Mouse (Mus musculus) CH12.LX (cell line): ENCODE measurements at regions not wholly inside any gene's neighbourhood (a gene's known extent, or its start where the extent isn't known, plus 50 kb on each side); places are given as distances from the start of the nearest gene placed in this dataset.

Experiments
- DNase-seq: peaks from one replicate; pipeline ENCODE4 v3.0.0-alpha.2; 2013; ENCODE audit errors: extremely low read depth
- H3K27ac ChIP-seq: 2 replicates; pipeline ENCODE4 v1.5.1; 2012; ENCODE audit warnings: low read depth, mild to moderate bottlenecking, control low read depth, moderate library complexity; ENCODE audit not compliant: insufficient read depth
- H3K27me3 ChIP-seq: replicated peaks from 2 replicates; pipeline ENCODE3; 2012; ENCODE audit warnings: inconsistent platforms
- H3K36me3 ChIP-seq, 2 experiments: replicated peaks in 1 of 2; 2 replicates each; pipeline versions ENCODE3 to v1.6.1; 2012; ENCODE audit warnings: inconsistent platforms in 1 of 2, low read length in 1 of 2, mild to moderate bottlenecking in 1 of 2, mixed read lengths in 1 of 2, moderate library complexity in 1 of 2; ENCODE audit not compliant: control insufficient read depth in 1 of 2, insufficient read depth in 1 of 2
- H3K4me1 ChIP-seq, 2 experiments: 2 replicates each; pipeline ENCODE4 v1.6.1; 2012; ENCODE audit warnings: inconsistent platforms in 1 of 2, moderate library complexity in 1 of 2; ENCODE audit not compliant: insufficient read depth in 2 of 2, control insufficient read depth in 1 of 2
- H3K4me2 ChIP-seq: 2 replicates; pipeline ENCODE4 v1.6.1; 2012; ENCODE audit warnings: low read depth, mild to moderate bottlenecking, control low read depth; ENCODE audit not compliant: poor library complexity, insufficient read depth, severe bottlenecking
- H3K4me3 ChIP-seq, 3 experiments: fragments of 150-350 bp in 1 of 3; sonication (generic) in 1 of 3; replicated peaks in 1 of 3; 2 replicates each; pipeline versions ENCODE3 to v1.5.1; 2011 to 2012; ENCODE audit warnings: low read depth in 2 of 3, low read length in 2 of 3, mild to moderate bottlenecking in 2 of 3, moderate library complexity in 2 of 3, control low read depth in 1 of 3, improper control_type of control experiment in 1 of 3, inconsistent platforms in 1 of 3, mixed read lengths in 1 of 3; ENCODE audit not compliant: poor library complexity in 1 of 3
- H3K79me2 ChIP-seq: replicated peaks from 2 replicates; pipeline ENCODE4 v1.6.1; 2012; ENCODE audit warnings: mild to moderate bottlenecking, moderate library complexity; ENCODE audit not compliant: control insufficient read depth, poor library complexity, insufficient read depth, severe bottlenecking; ENCODE audit errors: extremely low read depth
- H3K9ac ChIP-seq: 2 replicates; pipeline ENCODE4 v1.6.1; 2012; ENCODE audit warnings: low read depth, mild to moderate bottlenecking, control low read depth, moderate library complexity; ENCODE audit not compliant: insufficient read depth
- H3K9me3 ChIP-seq: replicated peaks from 2 replicates; pipeline ENCODE3; 2012; ENCODE audit warnings: low read length, inconsistent platforms, mixed read lengths
- CHD1 ChIP-seq: IDR thresholded peaks from 2 replicates; pipeline ENCODE4 v1.6.1; 2012; ENCODE audit warnings: low read depth, low read length, improper control_type of control experiment, inconsistent platforms
- E2F4 ChIP-seq: IDR thresholded peaks from 2 replicates; pipeline ENCODE4 v1.6.1; 2011; ENCODE audit warnings: low read depth, low read length, improper control_type of control experiment; ENCODE audit not compliant: insufficient replicate concordance
- ELF1 ChIP-seq: IDR thresholded peaks from 2 replicates; pipeline ENCODE4 v1.6.1; 2014; ENCODE audit warnings: low read depth, mild to moderate bottlenecking, inconsistent platforms, low read length, improper control_type of control experiment
- ETS1 ChIP-seq: conservative IDR thresholded peaks from 2 replicates; pipeline ENCODE4 v1.6.1; 2012; ENCODE audit warnings: low read depth, mild to moderate bottlenecking, inconsistent platforms, low read length, improper control_type of control experiment, moderate library complexity
- GABPA ChIP-seq: IDR thresholded peaks from 2 replicates; pipeline ENCODE4 v1.6.1; 2012; ENCODE audit warnings: low read depth, low read length, improper control_type of control experiment, inconsistent platforms; ENCODE audit not compliant: insufficient replicate concordance
- HCFC1 ChIP-seq: IDR thresholded peaks from 2 replicates; pipeline ENCODE4 v1.6.1; 2012; ENCODE audit warnings: low read depth, mild to moderate bottlenecking, inconsistent platforms, low read length, improper control_type of control experiment
- MAFK ChIP-seq: IDR thresholded peaks from 2 replicates; pipeline ENCODE4 v1.6.1; 2011; ENCODE audit warnings: low read length, improper control_type of control experiment; ENCODE audit not compliant: insufficient replicate concordance
- MAX ChIP-seq: IDR thresholded peaks from 2 replicates; pipeline ENCODE4 v1.6.1; 2011; ENCODE audit warnings: low read length, improper control_type of control experiment
- MAZ ChIP-seq: IDR thresholded peaks from 2 replicates; pipeline ENCODE4 v1.6.1; 2012; ENCODE audit warnings: low read depth, mild to moderate bottlenecking, inconsistent platforms, low read length, improper control_type of control experiment, moderate library complexity
- MEF2A ChIP-seq: IDR thresholded peaks from 2 replicates; pipeline ENCODE4 v1.6.1; 2014; ENCODE audit warnings: low read depth, mild to moderate bottlenecking, inconsistent platforms, low read length, improper control_type of control experiment, borderline replicate concordance
- MXI1 ChIP-seq: IDR thresholded peaks from 2 replicates; pipeline ENCODE4 v1.6.1; 2011; ENCODE audit warnings: mild to moderate bottlenecking, low read depth, low read length, improper control_type of control experiment
- MYC ChIP-seq: IDR thresholded peaks from 2 replicates; pipeline ENCODE4 v1.6.1; 2011; ENCODE audit warnings: low read depth, mild to moderate bottlenecking, improper control_type of control experiment, low read length
- NRF1 ChIP-seq: IDR thresholded peaks from 2 replicates; pipeline ENCODE4 v1.6.1; 2014; ENCODE audit warnings: low read depth, mild to moderate bottlenecking, inconsistent platforms, low read length, improper control_type of control experiment, moderate library complexity
- PAX5 ChIP-seq: IDR thresholded peaks from 2 replicates; pipeline ENCODE4 v1.6.1; 2012; ENCODE audit warnings: low read length, inconsistent platforms, mixed read lengths
- POLR2A ChIP-seq: IDR thresholded peaks from 2 replicates; pipeline ENCODE4 v1.6.1; 2011; ENCODE audit warnings: low read depth, mild to moderate bottlenecking, improper control_type of control experiment, low read length
- POLR2AphosphoS2 ChIP-seq: IDR thresholded peaks from 2 replicates; pipeline ENCODE4 v1.6.1; 2011; ENCODE audit warnings: low read depth, low read length, improper control_type of control experiment
- RAD21 ChIP-seq: IDR thresholded peaks from 2 replicates; pipeline ENCODE4 v1.6.1; 2011; ENCODE audit warnings: low read depth, mild to moderate bottlenecking, low read length, improper control_type of control experiment, moderate library complexity
- TBP ChIP-seq: conservative IDR thresholded peaks from 2 replicates; pipeline ENCODE4 v1.6.1; 2011; ENCODE audit warnings: low read depth, low read length, improper control_type of control experiment
- TCF12 ChIP-seq: IDR thresholded peaks from 2 replicates; pipeline ENCODE4 v1.6.1; 2014; ENCODE audit warnings: low read depth, mild to moderate bottlenecking, inconsistent platforms, low read length, improper control_type of control experiment
- UBTF ChIP-seq: IDR thresholded peaks from 2 replicates; pipeline ENCODE4 v1.6.1; 2012; ENCODE audit warnings: low read depth, mild to moderate bottlenecking, inconsistent platforms, low read length, improper control_type of control experiment, moderate library complexity
- USF1 ChIP-seq: IDR thresholded peaks from 2 replicates; pipeline ENCODE4 v1.6.1; 2014; ENCODE audit warnings: low read depth, mild to moderate bottlenecking, inconsistent platforms, low read length, improper control_type of control experiment
- USF2 ChIP-seq: conservative IDR thresholded peaks from 2 replicates; pipeline ENCODE4 v1.6.1; 2011; ENCODE audit warnings: low read depth, low read length, improper control_type of control experiment
- ZC3H11A ChIP-seq: IDR thresholded peaks from 2 replicates; pipeline ENCODE4 v1.6.1; 2012; ENCODE audit warnings: low read depth, mild to moderate bottlenecking, inconsistent platforms, low read length, improper control_type of control experiment
- ZMIZ1 ChIP-seq: IDR thresholded peaks from 2 replicates; pipeline ENCODE4 v1.6.1; 2012; ENCODE audit warnings: low read depth, mild to moderate bottlenecking, inconsistent platforms, low read length, improper control_type of control experiment
- ZNF384 ChIP-seq: IDR thresholded peaks from 2 replicates; pipeline ENCODE4 v1.6.1; 2012; ENCODE audit warnings: low read depth, low read length, improper control_type of control experiment, inconsistent platforms
- dilution Hi-C: fragments of 300-500 bp; cut with MboI; formaldehyde crosslinking; loops from 2 replicates; pipeline ENCODE4 v1.14.3; 2020; ENCODE audit warnings: low sequenced_read_pairs; ENCODE audit not compliant: extremely low pct_unique_long_range_greater_than_20kb, extremely low pct_ligation_motif_present
- in situ Hi-C: fragments of 300-500 bp; cut with MboI; formaldehyde crosslinking; loops from 3 replicates; pipeline ENCODE4 v1.14.3; 2019; ENCODE audit warnings: low sequenced_read_pairs, low pct_ligation_motif_present, low pct_unique_long_range_greater_than_20kb, mixed read lengths

DNA sequence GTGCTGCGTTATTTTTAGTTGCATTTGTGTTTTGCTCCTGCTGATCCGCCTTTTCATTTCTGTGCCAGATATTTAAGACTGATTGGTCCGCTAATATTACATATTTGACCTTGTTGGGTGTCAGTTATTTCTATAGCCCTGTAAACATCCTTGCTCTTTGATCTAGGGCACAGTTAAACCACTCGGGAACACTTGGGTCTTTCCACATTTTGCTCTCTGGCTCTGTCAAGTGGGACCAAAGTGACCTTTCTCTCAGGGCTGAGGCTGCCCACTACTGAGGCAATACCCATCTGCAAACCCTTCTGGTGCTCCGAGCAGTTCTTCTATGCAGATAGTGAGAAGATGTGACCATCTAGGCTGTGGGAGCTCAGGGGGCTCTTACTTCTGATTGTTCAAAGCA, 206.7 kb downstream of the Irs2 start:
- no peak for DNase-seq
- peaks cover 0 to 1% of the 10 kb centered on the region in 2 experiments for H3K36me3 ChIP-seq
- H3K9ac ChIP-seq = no peak overlapping the region
- no peaks in the 10 kb centered on the region for H3K9me3 ChIP-seq
- dilution Hi-C loops = no loop called here
- no peak overlapping the region for H3K4me2 ChIP-seq
- no peak overlapping the region for H3K27ac ChIP-seq
- peaks cover 7 to 26% of the 10 kb centered on the region in 2 experiments for H3K4me1 ChIP-seq
- TF ChIP-seq ZC3H11A (no peak), POLR2A (no peak), ELF1 (no peak), ZNF384 (no peak), PAX5 (no peak), HCFC1 (no peak), TCF12 (no peak), MYC (no peak), MAX (no peak)
- H3K4me3 ChIP-seq = no peak overlapping the region
- in situ Hi-C loops = loop anchor here (25.0 kb wide), 2 partner anchors 214 to 386 kb away; no protein-coding TSS in a partner anchor
- H3K27me3 ChIP-seq = no peaks in the 10 kb centered on the region
- no peaks in the 10 kb centered on the region for H3K79me2 ChIP-seq

DNA sequence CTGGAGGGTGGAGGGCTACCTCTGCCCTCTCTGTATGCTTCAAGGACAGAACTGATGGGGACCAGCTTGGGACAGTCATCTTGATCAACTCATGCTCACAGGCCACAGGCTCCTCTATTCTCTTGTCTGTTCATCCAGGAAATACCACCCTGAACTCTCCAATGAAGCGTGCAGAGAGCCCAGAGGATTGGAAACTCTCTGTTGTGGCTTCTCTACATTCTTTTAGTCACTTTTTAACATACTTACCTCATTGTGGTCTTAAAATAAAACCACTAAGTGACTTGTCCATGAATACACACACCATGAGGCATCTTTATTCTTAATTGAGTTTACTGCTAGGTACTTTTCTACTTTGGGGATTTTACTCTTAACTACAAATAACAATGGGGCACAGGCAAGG, 209.8 kb downstream of the Irs2 start:
- Histone ChIP-seq H3K27ac (no peak overlapping the region), H3K36me3 (no peaks in the 10 kb centered on the region), H3K9ac (no peak overlapping the region), H3K27me3 (no peaks in the 10 kb centered on the region), H3K9me3 (no peaks in the 10 kb centered on the region), H3K4me3 (no peak overlapping the region), H3K4me2 (no peak overlapping the region), H3K4me1 (peaks cover 4 to 26% of the 10 kb centered on the region in 2 experiments; a peak in 3 of 4 replicates), H3K79me2 (no peaks in the 10 kb centered on the region)
- dilution Hi-C loops (no loop called here), in situ Hi-C loops (no loop called here)
- TF ChIP-seq MAX (no peak), ELF1 (no peak), POLR2AphosphoS2 (no peak), USF1 (no peak), MAZ (no peak), MEF2A (no peak), ETS1 (no peak), USF2 (no peak), E2F4 (no peak), RAD21 (no peak), TBP (no peak), MXI1 (no peak), GABPA (no peak), CHD1 (no peak), ZMIZ1 (no peak), UBTF (no peak), PAX5 (no peak), NRF1 (no peak), MAFK (no peak)
- peak; percentile 6 for DNase-seq
